Mouse (Mus musculus) E14TG2a.4 (cell line): ENCODE data around the gene Igflr1.

Experiments used
- H3K27me3 ChIP-seq: 2 replicates; pipeline ENCODE4 v1.6.1; 2014; ENCODE audit warnings: low read length, control low read depth; ENCODE audit not compliant: insufficient read depth
- H3K36me3 ChIP-seq: 2 replicates; pipeline ENCODE4 v1.6.1; 2014; ENCODE audit warnings: low read length, control low read depth; ENCODE audit not compliant: insufficient read depth
- H3K4me1 ChIP-seq: replicated peaks from 2 replicates; pipeline ENCODE4 v1.6.1; 2014; ENCODE audit warnings: low read depth, low read length, control low read depth
- H3K4me3 ChIP-seq: replicated peaks from 2 replicates; pipeline ENCODE4 v1.5.1; 2014; ENCODE audit warnings: mild to moderate bottlenecking, low read length
- H3K9me3 ChIP-seq: 2 replicates; pipeline ENCODE4 v1.6.1; 2014; ENCODE audit warnings: low read length, control low read depth
- CTCF ChIP-seq: conservative IDR thresholded peaks from 2 replicates; pipeline ENCODE4 v1.5.1; 2014; ENCODE audit warnings: low read length
- NANOG ChIP-seq: IDR thresholded peaks from 2 replicates; pipeline ENCODE4 v1.6.1; 2014; ENCODE audit warnings: borderline replicate concordance, low read length, mixed read lengths
- POU5F1 ChIP-seq: IDR thresholded peaks from 2 replicates; pipeline ENCODE4 v1.6.1; 2014; ENCODE audit warnings: low read length, borderline replicate concordance

Gene Igflr1

DNA sequence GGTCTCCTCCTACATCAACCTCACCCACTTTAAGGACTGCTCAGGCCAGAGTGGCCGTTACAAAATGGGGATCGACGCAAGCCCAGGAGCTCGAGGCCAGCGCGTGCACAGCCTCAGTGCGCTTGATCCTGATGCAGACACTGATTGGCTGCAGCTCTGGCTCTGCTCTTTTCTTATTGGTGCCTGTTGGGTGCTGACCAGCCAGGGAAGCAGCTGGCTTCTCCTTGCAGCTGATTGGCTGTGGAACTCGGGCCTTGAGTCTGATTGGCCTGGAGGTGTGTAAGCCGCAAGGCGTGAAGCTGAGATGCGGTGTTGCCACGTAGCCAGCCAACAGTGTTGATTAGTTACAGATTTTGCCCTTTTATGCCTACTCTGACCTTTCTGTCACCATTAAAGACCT is 33.6 kb downstream of the Igflr1 start, which contains the start of gene Zbtb32:
Gene Zbtb32, minus strand, starts transcription at position 124 of the 400 bp plus-strand sequence.
- TF ChIP-seq POU5F1 (no peak), CTCF (no peak), NANOG (no peak)
- H3K4me1 ChIP-seq, result peaks cover 80% of the 10 kb centered on the region

DNA sequence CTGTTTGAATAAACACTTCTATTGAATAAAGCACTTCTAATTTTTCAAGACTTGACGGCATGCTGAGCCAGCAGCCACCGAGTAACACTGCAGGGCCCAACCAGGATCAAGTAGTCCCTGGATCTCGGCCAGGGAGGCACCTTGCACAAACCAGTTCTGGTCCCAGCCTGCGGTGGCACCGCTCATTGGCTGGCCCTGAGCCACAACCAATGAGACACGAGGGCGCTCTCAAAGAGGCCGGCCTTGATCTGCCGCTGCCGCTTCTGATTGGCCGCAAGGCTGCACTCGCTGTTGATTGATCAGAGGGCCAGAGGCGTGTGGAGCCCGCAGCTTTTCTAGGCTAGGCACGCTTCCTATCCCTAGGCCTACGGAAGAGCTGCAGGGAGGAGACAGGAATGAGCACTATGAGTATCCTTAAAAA is 34.7 kb downstream of the Igflr1 start:
- Histone ChIP-seq H3K27me3 (peaks cover 6% of the 10 kb centered on the region), H3K4me1 (peaks cover 80% of the 10 kb centered on the region), H3K9me3 (no peaks in the 10 kb centered on the region), H3K4me3 (peak overlapping the region; percentile 65), H3K36me3 (no peaks in the 10 kb centered on the region)
- TF ChIP-seq POU5F1, result no peak
- no peak for TF ChIP-seq NANOG
- TF ChIP-seq CTCF, result no peak

More for the DNA sequence above, 33.6 kb downstream of the Igflr1 start, which contains the start of gene Zbtb32:
- Histone ChIP-seq H3K27me3 (peaks cover 6% of the 10 kb centered on the region), H3K36me3 (no peaks in the 10 kb centered on the region), H3K4me3 (peak within 1 kb of the TSS; percentile 65), H3K9me3 (no peaks in the 10 kb centered on the region)

DNA sequence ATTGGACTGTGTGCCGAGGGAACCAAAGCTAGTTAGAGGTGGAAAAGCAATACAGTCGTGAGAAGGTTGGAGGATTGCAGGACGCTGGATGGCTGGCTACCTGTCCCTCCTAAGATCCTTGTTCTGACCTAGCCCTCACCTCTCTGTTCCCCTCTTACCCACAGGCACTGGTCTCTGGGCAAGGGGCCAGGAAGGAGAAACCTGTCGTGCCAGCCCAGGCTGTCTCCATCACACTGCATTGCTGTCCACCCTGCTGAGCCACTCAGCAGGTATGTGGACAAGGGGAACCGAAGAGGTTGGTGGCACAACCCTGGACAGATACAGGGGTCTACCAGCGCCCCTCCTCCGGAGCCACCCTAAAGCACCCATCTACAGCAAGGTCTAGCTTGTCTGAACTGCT is 35.4 kb downstream of the Igflr1 start:
- Histone ChIP-seq H3K4me1 (peaks cover 80% of the 10 kb centered on the region), H3K36me3 (no peaks in the 10 kb centered on the region; the same call in 1 of the 2 replicates), H3K4me3 (peak overlapping the region; percentile 49), H3K27me3 (peaks cover 6% of the 10 kb centered on the region), H3K9me3 (no peaks in the 10 kb centered on the region)
- TF ChIP-seq NANOG, result no peak
- no peak for TF ChIP-seq CTCF
- no peak for TF ChIP-seq POU5F1

DNA sequence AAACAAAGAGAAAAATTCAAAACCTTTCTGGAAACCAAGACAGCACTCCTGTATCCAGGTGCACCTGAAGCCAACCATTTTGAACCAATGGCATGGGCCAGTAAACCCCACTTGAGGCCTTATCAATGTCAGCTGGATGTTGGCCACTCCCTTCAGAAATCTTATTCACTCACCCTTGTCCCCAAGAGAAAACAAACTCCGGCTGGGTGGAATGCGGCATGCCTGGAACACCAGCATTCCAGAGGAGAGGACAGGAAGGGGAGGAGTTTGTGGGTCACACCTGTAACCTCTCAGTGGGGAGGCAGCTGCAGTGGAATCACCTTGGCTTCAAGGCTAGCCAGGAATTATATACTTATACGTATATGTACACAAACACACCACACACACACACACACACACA is 37.4 kb downstream of the Igflr1 start:
- peaks cover 6% of the 10 kb centered on the region for H3K27me3 ChIP-seq
- no peak for TF ChIP-seq CTCF
- TF ChIP-seq NANOG, result no peak
- TF ChIP-seq POU5F1, result no peak
- no peaks in the 10 kb centered on the region; the same call in 1 of the 2 replicates for H3K36me3 ChIP-seq
- no peaks in the 10 kb centered on the region for H3K9me3 ChIP-seq
- H3K4me1 ChIP-seq, result peaks cover 97% of the 10 kb centered on the region
- H3K4me3 ChIP-seq, result peak overlapping the region; percentile 46

DNA sequence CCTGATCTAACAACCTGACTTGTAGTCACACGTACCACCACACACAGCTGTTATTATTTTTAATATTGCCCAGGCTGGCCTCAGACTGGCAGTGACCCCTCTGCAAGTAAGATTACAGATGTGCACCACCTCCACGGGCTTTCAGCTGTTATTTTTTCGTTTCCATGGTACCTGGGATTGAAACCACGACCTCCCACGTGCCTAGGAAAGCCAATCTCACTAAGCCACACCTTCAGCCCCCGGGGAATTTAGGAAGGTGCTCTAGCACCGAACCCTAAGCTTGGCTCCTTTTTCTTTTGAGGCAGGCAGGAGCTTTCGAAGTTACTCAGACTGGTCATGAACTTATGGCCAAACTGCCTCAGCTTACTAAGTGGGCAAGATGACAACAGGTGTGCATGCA is 39.2 kb downstream of the Igflr1 start:
- H3K4me1 ChIP-seq, result peaks cover 98% of the 10 kb centered on the region
- H3K4me3 ChIP-seq, result 0 out of 2 replicates have a peak overlapping the region, but pooled peaks have one; percentile 26
- H3K27me3 ChIP-seq, result no peaks in the 10 kb centered on the region
- no peaks in the 10 kb centered on the region for H3K9me3 ChIP-seq
- no peaks in the 10 kb centered on the region; the same call in 1 of the 2 replicates for H3K36me3 ChIP-seq
- TF ChIP-seq CTCF, result no peak
- no peak for TF ChIP-seq POU5F1
- no peak for TF ChIP-seq NANOG

DNA sequence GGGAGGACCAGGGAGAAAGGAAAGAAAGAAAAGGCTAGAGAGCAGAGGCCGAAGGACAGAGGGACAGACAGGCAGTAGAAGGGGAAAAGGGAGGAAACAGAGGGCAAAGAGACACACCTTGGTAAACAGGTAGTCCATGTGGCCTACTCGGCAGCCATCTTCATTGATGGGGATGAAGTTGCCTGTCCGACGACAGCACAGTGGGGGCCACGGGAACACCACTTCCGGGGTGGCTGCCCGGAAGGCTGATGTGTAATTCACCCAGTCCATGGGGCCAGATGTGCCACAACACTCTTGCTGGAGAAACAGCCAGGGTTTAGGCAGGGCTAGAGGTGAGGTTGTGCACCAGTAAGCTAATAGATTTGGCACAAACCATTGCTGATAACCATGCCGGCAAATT is 39.7 kb downstream of the Igflr1 start:
- Histone ChIP-seq H3K4me3 (0 out of 2 replicates have a peak overlapping the region, but pooled peaks have one; percentile 26), H3K4me1 (peaks cover 98% of the 10 kb centered on the region), H3K27me3 (no peaks in the 10 kb centered on the region), H3K9me3 (no peaks in the 10 kb centered on the region), H3K36me3 (no peaks in the 10 kb centered on the region; the same call in 1 of the 2 replicates)
- TF ChIP-seq POU5F1 (no peak), CTCF (no peak), NANOG (no peak)

DNA sequence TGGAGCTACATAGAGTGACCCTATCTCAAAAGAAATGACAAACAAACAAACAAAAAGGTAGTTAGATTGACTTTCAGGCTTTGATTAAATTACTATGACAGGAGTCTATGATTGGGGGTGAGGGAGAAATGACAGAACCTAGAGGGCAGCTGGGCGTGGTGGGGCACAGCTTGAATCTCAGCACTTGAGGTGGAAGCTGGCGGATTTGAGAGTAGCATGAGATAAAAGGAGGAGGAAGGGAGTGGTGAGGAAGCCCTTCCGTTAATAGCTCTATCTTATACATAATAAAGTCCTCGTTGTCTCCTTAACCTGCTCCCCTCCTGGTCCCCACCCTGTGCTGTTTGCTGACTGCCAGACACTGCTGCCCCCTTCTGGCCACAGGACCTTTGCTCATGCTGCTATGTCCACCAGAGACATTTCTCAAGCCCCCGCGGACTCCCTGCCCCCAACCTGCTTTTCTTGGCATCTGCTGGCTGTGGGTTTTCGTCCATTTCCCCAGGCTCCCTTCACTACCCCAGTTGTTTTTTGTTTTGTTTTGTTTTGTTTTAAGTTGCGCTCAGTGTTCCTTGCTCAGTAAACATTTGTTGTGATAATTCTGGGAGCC is 42.6 kb downstream of the Igflr1 start:
- Histone ChIP-seq H3K9me3 (no peaks in the 10 kb centered on the region), H3K27me3 (peaks cover 5% of the 10 kb centered on the region; the same call in 1 of the 2 replicates), H3K4me1 (peaks cover 89% of the 10 kb centered on the region), H3K36me3 (no peaks in the 10 kb centered on the region; the same call in 1 of the 2 replicates), H3K4me3 (peak overlapping the region; percentile 61)
- TF ChIP-seq POU5F1 (no peak), NANOG (peak; percentile 17; the same call in 1 of the 2 replicates), CTCF (peak; percentile 74)

DNA sequence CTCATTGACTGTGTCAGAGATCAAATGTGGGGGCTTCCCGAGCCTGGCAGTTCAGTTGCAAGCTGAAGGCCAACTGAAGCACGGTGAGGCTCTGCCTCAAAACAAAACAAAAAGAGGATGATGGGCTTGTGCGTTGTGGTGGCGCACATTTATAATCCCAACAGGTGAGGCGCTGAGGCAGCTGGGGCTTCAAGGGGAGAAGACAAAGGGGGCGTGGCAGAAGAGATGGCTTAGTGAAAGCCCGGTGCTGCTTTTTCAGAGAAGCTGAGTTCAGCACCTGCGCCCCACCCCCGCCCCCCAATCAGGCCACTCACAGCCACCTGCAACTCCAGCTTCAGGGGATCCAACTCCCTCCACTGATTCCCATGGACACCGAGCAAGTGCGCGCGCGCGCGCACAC is 43.2 kb downstream of the Igflr1 start:
- Histone ChIP-seq H3K9me3 (no peaks in the 10 kb centered on the region), H3K36me3 (no peaks in the 10 kb centered on the region; the same call in 1 of the 2 replicates), H3K4me3 (peak overlapping the region; percentile 61), H3K4me1 (peaks cover 89% of the 10 kb centered on the region), H3K27me3 (peaks cover 5% of the 10 kb centered on the region; the same call in 1 of the 2 replicates)
- TF ChIP-seq NANOG, result no peak
- no peak for TF ChIP-seq CTCF
- TF ChIP-seq POU5F1, result no peak

DNA sequence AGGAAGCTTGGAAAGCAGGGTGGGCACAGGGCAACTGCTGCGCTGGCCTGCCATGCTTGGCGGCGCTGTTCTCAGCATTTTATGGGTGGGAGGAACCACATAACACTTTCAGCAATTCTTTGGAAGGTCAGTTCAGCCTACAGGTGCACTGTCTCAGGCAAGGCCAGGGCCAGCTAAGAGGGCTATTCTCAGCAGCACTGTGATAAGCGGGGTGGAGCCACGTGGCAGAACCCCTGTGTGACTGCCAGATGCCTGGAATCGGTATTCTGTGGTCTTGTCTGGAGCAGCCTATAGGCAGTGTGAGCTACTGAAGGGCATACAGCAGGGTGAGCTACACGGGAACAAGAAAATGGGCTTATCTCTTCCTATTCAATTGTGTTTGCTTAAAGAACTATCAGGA is 44.8 kb downstream of the Igflr1 start:
- no peak for TF ChIP-seq NANOG
- TF ChIP-seq POU5F1, result no peak
- peak; percentile 10; the same call in 1 of the 2 replicates for TF ChIP-seq CTCF
- no peaks in the 10 kb centered on the region; the same call in 1 of the 2 replicates for H3K36me3 ChIP-seq
- H3K9me3 ChIP-seq, result 0 out of 2 replicates have a peak, but pooled peaks cover 2% of the 10 kb centered on the region
- H3K4me3 ChIP-seq, result peak overlapping the region; percentile 57
- H3K4me1 ChIP-seq, result peaks cover 73% of the 10 kb centered on the region
- peaks cover 5% of the 10 kb centered on the region; the same call in 1 of the 2 replicates for H3K27me3 ChIP-seq
